Mouse (Mus musculus) adrenal gland, postnatal 4 days (tissue): Measurements from ENCODE around the gene Slc35g1. TPM values are rescaled to one million over a fixed set of nuclear protein-coding genes. Genes with fewer than 3 reads are reported as not detected.
"Not testable (repeated sequence)": the region's sequence is repeated elsewhere in the genome, so short reads cannot be mapped to it uniquely, and the experiment has no call there.

ENCODE experiments used
- DNase-seq, 2 experiments: peaks; one replicate each; pipeline ENCODE4 v3.0.0; 2021 to 2022; ENCODE audit warnings: low spot score in 2 of 2, mixed read lengths in 2 of 2
- total RNA-seq, 2 experiments: library from RNA; stranded (reverse); gene quantifications; 2 replicates each; pipeline ENCODE4 v1.2.3; 2021

The Slc35g1 gene
- total RNA-seq, 2 experiments from 2014 or later, result 19.2 to 21.0 TPM

DNA sequence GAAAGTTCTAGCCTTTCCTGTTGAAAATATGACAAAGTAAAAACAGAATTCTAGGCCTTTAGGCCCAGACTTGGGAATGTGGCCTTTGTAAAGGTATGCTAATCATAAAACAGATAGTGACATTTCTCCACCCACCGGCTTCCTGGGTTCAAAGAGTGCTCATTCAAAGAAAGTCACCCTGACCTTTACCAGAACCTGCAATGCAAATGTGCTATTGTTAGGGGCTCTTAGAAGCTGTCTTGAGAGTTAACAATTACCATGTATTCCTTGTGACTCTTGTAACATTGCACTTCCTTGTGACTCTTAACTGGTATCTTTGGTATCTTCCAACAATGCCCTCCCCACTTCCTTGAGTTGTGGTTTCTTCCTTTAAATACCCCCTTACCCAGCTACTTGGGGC, 8.8 kb upstream of the Slc35g1 start:
- DNase-seq, result not testable (repeated sequence)

DNA sequence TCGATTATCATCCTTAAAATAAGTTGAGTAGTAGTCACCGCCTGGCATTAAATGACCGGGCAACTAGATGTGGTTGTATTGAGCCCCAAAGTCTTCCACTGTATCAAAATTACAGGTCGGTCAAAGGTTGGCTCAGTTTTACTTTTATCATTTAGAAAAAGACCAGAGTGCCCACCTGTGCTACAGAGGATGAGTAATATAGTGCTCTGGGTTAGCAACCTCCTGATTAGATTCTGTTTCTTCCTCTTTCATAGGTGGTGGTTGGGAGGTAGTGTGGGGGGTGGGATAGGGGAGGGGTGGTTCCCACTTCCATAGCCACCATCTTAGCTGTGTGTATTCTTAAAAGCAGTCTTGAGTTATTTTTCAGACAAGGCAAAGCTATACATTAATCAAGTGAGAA, 7.9 kb upstream of the Slc35g1 start:
- no peak for DNase-seq

DNA sequence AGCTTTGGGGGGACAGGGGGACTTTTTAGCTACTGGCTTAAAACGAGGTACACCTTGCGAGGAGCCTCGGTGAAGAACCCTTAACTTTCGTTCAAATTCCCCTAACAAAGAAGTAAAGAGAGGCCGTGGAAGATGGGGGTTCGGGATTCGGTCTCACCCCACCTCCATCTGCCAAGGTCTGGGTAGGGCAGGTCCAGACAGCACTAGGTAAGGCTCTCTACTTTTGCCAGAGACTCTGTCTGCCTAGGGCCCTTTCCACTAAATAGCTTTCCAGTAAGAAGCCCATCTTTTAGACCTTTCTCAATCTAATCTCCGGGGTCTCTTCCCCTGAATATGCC, 822 bp downstream of the Slc35g1 start:
- DNase-seq, result no peak

DNA sequence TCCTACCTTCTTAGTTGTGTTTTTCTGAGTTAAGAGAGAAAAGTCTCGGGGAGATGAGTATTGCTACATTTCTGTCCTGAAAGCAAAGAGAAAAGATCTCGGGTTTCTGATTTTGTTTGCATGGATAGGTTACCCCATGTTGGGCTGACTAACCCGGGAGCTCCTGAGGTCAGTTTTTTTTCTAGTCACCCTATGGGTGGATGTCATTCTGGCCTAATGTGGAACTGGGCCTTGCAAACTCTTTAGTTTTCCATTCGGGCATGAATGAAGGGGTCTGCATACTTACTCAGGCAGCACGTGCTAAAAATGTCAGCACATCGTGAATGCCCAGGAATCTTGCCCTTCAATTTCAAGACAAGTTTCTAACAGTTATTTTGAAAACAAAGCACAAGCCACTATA, 1.2 kb downstream of the Slc35g1 start:
- DNase-seq, result no peak

DNA sequence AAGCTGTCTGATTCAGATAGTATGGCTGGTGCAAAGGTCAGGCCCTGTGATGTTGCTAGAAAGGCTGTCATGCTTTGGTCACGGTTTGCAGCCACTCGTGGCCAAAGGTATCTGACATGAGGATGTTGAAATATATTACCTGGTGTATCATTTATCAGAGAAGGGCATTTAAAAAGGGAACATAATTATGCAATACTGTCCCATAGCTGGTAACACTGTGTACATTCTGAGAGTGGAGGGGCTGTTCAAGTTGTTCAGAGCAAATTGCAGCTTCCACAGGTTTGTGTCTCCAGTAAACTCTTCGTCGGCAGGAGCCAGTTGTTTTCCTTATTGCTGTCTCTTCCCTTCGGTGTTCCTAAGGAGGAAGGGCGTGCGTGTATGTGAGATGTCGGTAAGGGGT, 3.2 kb downstream of the Slc35g1 start:
- DNase-seq, result no peak

DNA sequence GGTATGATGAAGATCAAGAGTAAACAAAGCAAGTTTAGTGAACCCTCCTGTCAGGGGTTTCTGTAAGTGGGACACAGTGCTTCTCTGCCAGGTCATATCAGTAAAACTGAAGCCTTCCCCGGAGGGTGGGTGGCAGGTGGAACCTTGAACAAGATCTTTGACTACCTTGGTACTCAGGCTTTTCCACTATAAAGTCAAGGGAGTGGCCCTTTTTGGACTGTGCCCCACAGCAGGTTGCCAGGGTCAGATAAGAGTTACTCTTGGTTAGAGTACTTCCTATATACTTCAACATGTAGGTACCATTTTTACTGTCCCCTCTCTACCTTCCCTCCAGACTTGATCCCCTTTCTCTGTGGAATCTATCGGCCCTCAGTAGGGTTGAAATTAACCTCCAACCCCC, 5.1 kb downstream of the Slc35g1 start:
- no peak for DNase-seq

DNA sequence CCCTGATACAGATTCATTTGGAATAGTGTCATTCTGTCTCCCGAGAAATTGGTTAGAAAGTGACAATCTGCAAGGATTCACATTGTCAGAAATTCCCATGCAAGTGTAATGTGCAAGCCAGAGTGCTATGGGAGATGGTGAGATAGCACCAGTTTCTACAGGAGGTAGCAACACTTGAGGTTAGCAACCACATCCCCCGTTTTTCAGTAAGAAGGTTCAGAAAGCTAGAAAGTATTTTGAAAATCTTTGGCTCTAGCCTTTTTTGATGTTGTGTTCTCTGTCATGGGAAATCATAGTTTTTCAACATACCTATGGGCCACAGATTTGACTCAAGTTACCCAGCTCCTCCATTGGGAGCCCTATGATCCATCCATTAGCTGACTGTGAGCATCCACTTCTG, 5.6 kb downstream of the Slc35g1 start:
- DNase-seq, result no peak

DNA sequence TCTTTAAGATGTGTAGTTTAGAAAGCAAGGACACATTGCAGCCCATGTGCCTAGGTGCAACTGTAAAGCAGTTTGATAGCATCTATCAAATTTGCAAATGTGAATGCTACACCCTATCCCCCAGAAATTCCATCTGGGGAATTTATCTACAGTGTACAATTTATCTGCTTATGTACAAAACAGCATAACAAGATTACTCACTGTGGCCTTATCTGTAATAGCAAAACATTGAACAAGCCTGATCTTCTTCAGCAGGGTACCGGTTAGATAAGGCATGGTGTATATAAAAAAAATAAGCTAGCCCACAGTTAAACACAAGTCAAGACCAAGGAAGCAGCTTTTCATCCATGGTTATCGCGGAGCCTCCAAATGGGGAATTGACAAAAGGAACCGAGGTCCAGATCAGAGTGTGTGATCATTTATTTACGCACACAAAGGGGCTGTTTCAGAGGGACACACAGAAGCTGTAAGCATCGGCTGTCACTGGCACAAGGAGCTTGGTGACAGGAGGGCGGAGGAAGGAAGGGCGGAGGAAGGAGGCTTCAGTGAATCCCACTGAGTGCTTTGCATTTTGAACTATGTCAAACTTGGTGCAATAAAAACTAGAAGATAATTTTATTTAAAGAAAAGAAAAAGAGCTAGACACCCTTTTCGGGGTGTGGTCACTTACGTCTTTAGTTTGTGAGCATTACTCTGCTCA, 14.7 kb downstream of the Slc35g1 start:
- no peak for DNase-seq

GRCm38 (mm10) chr19:38413861-38414260, 18.1 kb downstream of the Slc35g1 start:
- no peak for DNase-seq

- no peak for DNase-seq
Measured at GRCm38 (mm10) chr19:38418819-38419423, 23.1 kb downstream of the Slc35g1 start.

DNA sequence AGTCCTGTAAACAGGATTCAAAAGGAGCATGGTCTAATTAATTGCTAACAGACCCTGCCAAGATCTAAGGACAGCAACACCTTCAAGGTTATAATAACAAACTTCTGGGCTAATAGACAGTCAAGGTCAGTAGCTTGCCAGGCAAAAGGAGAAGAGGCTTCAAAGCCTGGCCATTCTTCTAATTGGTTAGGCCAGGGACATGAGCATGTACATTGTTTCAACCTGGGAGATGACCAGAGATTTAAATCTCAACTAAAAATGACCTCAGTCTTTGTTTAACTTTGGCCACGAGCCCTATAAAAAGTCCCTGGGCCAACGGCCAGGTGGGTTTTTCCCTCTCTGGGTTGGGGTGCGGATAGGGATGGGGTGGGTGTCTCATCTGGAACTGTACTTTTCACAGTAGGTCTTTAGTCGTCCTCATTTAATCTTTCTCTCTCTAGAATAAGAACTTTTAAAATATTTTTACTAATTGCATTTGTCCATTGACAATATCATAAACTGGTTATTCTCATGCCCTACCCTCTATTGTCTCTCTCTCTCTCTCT, 25.0 kb downstream of the Slc35g1 start:
- no peak for DNase-seq

DNA sequence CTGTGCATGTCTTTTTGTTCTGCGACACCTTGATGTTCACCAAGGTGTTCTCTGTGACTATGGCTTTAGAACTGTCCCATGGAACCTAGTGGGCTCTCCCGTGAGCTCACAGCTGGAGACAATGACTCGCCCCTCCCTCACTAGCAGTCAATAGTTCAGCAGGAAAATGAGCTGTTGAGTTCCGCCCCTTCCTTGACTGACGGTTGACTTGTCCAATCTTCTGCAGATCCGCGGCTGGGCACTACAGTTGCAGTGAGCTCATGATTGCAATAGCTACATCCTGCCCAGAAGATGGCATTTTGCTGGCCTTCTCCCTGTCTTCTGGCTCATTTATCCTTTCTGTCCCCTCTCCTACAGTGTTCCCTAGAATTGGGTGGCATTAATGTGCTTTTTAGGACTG, 25.7 kb downstream of the Slc35g1 start:
- DNase-seq, result no peak

DNA sequence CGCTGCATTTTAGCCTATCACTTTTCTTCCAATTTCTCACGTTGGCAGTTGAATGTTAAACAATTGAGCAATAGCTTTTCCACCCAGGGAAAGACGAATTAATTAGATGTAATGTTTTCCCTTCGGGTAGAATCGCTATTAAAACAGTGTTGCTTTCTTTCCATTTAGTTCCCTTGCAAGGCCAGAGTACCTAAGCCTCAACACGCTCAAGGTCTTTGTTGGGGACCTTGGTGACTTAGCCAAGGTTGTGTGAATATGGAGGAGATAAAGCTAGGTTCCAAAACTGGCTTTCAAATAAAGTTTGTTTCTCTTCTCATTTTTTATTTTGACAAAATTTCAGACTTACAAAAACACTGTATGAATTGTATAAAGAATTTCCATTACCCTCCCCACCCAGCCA, 27.1 kb downstream of the Slc35g1 start:
- no peak for DNase-seq

GRCm38 (mm10) chr19:38423884-38424283, 28.1 kb downstream of the Slc35g1 start:
- no peak for DNase-seq

- no peak for DNase-seq
Measured at GRCm38 (mm10) chr19:38424581-38424980, 28.8 kb downstream of the Slc35g1 start.

DNA sequence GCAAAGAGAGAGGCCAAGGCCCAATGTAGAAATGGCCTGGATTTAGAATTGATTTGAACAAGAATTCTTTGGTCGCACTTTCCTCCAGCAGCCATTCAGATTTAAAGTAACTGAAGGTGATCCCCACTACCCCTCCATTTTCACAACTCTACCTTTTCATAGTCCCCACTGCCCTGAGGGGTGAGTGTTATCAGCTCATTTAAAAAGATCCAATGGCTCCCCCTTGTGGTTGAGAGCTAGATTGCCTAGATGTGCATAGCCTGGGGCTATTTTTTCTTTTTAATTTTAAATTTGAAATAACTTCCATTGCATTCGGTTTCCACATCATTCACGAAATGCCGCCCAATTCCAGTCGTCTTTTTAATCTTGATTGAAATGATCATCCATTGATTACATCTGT, 33.5 kb downstream of the Slc35g1 start:
- DNase-seq, result no peak

GRCm38 (mm10) chr19:38430475-38430874, 34.7 kb downstream of the Slc35g1 start:
- no peak for DNase-seq

DNA sequence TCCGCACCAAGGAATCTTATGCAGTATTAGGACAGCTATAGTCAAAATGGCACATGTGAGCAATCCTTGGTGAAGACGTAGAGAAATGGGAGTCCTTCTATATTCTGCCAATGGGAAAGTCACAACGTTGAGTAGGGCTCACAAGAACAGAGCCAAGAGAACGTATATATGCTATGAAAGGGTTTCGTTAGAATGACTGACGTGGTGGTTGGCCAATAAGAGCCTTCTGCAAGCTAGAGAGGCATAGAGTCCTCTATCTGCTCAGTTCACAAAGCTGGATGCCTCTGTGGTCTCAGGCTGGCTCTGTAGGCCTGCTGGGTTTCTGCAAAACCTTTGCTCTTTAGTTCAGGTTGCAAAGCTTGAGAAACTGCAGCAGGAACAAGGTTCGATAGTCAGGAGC, 35.5 kb downstream of the Slc35g1 start:
- DNase-seq, result no peak

GRCm38 (mm10) chr19:38432021-38432420, 36.2 kb downstream of the Slc35g1 start:
- DNase-seq, result no peak

GRCm38 (mm10) chr19:38433381-38433780, 37.6 kb downstream of the Slc35g1 start:
- no peak for DNase-seq

DNA sequence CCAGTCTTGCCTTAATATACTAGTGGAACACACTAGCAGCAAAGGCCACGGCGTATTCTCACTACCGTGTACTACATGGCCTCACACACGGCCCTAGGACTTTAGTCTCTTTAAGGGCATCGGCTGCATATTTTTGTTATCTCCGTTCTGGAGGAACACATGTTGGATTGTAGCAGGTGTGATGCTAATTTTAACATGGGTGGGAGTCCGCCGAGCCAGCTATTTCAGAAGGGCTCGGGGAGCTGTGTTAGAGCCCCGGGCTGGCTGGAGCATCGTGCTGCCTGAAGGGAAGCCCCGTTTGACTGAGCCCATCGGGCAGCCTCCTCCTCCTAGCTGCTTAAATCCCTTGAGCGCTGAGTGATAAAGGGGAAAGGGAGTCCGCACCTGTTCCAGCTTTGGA, 39.4 kb downstream of the Slc35g1 start:
- no peak for DNase-seq

- no peak for DNase-seq
Measured at GRCm38 (mm10) chr19:38441860-38442259, 46.1 kb downstream of the Slc35g1 start.

- DNase-seq, result no peak
Measured at GRCm38 (mm10) chr19:38445758-38446157, 50.0 kb downstream of the Slc35g1 start.
